Mouse (Mus musculus) effector memory CD4-positive, alpha-beta T cell, adult 5 months (primary cell): ENCODE results near the gene Slc22a17. TPM values are rescaled to one million over a fixed set of nuclear protein-coding genes. Genes with fewer than 3 reads are reported as not detected.

Experiments used
- polyA plus RNA-seq: library from polyadenylated mRNA; unstranded; fragments of 100-300 nt; shearing (Covaris generic); gene quantifications from one replicate; pipeline ENCODE4 v1.2.1, GENCODE M21; 2017

Gene Slc22a17
- 1.7 TPM for polyA plus RNA-seq

GRCm38 (mm10) chr14:54912886-54913285 is at the start of gene Slc22a17:
TSS of gene Slc22a17 (minus strand) at chr14:54913132.

GRCm38 (mm10) chr14:54935904-54936830 is 23.2 kb upstream of the Slc22a17 start, which contains the start of gene Cmtm5:
TSS of gene Cmtm5 (plus strand) at chr14:54936261.

GRCm38 (mm10) chr14:54932645-54933150 is 19.8 kb upstream of the Slc22a17 start, which contains the start of gene Il25:
TSS of gene Il25 (plus strand) at chr14:54932695.

GRCm38 (mm10) chr14:54925349-54926342 is 12.7 kb upstream of the Slc22a17 start, which contains the start of gene Efs:
TSS of gene Efs (minus strand) at chr14:54926126.

GRCm38 (mm10) chr14:54892200-54892599 is 20.7 kb downstream of the Slc22a17 start, which contains the start of gene Pabpn1:
TSS of gene Pabpn1 (plus strand) at chr14:54892500.

GRCm38 (mm10) chr14:54883154-54884021 is 29.5 kb downstream of the Slc22a17 start, which contains the start of the genes Bcl2l2 and Gm20521:
TSS of gene Bcl2l2 (plus strand) at chr14:54883377.
TSS of gene Gm20521 (plus strand) at chr14:54883441.

GRCm38 (mm10) chr14:54877048-54877715 is 35.8 kb downstream of the Slc22a17 start, which contains the start of gene Ppp1r3e:
TSS of gene Ppp1r3e (minus strand) at chr14:54877550.

GRCm38 (mm10) chr14:54870861-54871260 is 42.1 kb downstream of the Slc22a17 start, which contains the start of gene Homez:
TSS of gene Homez (minus strand) at chr14:54870961.

Other genes starting within 250 kb of the Slc22a17 start
- gene 1700123O20Rik, start 226.9 kb downstream of the Slc22a17 start, polyA plus RNA-seq = 53.0 TPM
- 106 TPM for gene Acin1, start 226.2 kb downstream of the Slc22a17 start, polyA plus RNA-seq
- gene Gm29776, start 214.3 kb downstream of the Slc22a17 start, polyA plus RNA-seq = 0.16 TPM
- not detected for gene Cebpe, start 201.0 kb downstream of the Slc22a17 start, polyA plus RNA-seq
- not detected for gene Slc7a8, start 131.2 kb downstream of the Slc22a17 start, polyA plus RNA-seq
- gene Rnf212b, start 99.0 kb downstream of the Slc22a17 start, polyA plus RNA-seq = not detected
- 7.2 TPM for gene Homez, start 42.2 kb downstream of the Slc22a17 start, polyA plus RNA-seq
- gene Ppp1r3e, start 35.6 kb downstream of the Slc22a17 start, polyA plus RNA-seq = 2.8 TPM
- gene Bcl2l2, start 29.8 kb downstream of the Slc22a17 start, polyA plus RNA-seq = 0.16 TPM
- gene Gm20521, start 29.7 kb downstream of the Slc22a17 start, polyA plus RNA-seq = not detected
- gene Pabpn1, start 20.6 kb downstream of the Slc22a17 start, polyA plus RNA-seq = 198 TPM
- not detected for gene Efs, start 13.0 kb upstream of the Slc22a17 start, polyA plus RNA-seq
- not detected for gene Il25, start 19.6 kb upstream of the Slc22a17 start, polyA plus RNA-seq
- gene Cmtm5, start 23.1 kb upstream of the Slc22a17 start, polyA plus RNA-seq = not detected
- not detected for gene Myh6, start 53.8 kb upstream of the Slc22a17 start, polyA plus RNA-seq
- not detected for gene Gm17428, start 63.8 kb upstream of the Slc22a17 start, polyA plus RNA-seq
- gene Myh7, start 81.5 kb upstream of the Slc22a17 start, polyA plus RNA-seq = not detected
- 107 TPM for gene Ngdn, start 102.3 kb upstream of the Slc22a17 start, polyA plus RNA-seq
- 13.4 TPM for gene Zfhx2, start 179.2 kb upstream of the Slc22a17 start, polyA plus RNA-seq
- 10.8 TPM for gene Thtpa, start 181.7 kb upstream of the Slc22a17 start, polyA plus RNA-seq
- gene Ap1g2, start 193.5 kb upstream of the Slc22a17 start, polyA plus RNA-seq = 145 TPM
- not detected for gene Jph4, start 203.8 kb upstream of the Slc22a17 start, polyA plus RNA-seq